Mouse (Mus musculus): ENCODE results near the gene Mgat4b.

DNA sequence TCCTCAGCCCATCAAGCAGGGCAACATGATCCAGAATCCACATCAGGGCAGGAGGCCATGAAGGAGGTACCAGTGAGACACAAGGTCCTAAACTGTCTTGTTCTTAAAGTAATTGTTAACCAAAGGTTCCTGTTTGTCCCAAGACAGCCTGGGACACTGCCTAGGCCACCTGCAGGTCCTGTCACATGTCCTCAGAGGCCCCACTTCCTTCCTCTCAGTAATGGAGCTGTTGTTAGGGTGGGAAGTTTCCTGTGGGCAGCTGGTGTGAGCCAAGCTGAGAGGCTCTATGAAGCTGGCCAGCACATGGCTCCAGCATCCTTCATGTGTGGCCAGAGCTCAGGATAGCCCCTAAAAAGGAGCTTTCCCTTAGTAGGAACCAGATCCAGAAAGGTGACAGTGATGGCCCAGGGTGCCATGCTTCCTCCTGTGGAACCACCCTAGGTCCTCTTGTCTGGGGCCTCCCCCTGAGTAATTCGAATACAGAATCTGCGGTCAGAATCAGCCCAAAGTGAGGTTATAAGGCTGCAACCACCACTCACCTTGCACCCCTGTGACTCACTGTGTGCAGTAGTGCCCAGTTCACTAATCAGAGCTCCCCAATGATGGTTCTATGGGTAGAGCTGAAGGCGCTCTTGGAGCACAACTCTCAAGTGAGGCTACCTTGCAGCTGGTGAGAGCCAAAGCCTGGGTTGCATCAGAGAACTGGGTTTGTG, 48.2 kb upstream of the Mgat4b start:
- TF ChIP-seq CTCF (IDR thresholded peaks at IDR 0.05; ENCODE audit: insufficient read depth, low read depth, low read length) (no peak), POLR2A (IDR thresholded peaks at IDR 0.05; ENCODE audit: insufficient read depth, low read depth, low read length) (no peak)

Data from olfactory bulb, adult 2 months (tissue).